Mouse (Mus musculus) stomach, postnatal 0 days (tissue): ENCODE data around the gene Samd10.
A peak's percentile ranks its signal among the peaks of the same experiment; 100 is the strongest.

Source experiments
- CTCF ChIP-seq: IDR thresholded peaks from 2 replicates; pipeline ENCODE4 v1.5.1; 2016; ENCODE audit warnings: antibody characterized with exemption, low read depth, mild to moderate bottlenecking, moderate library complexity
- EP300 ChIP-seq: optimal IDR thresholded peaks from 2 replicates; pipeline ENCODE3; 2016; ENCODE audit warnings: antibody characterized with exemption

- TF ChIP-seq CTCF (peak; percentile 22; the same call in 1 of the 2 replicates), EP300 (no peak)
Observed at GRCm38 (mm10) chr2:181592231-181593041, 6.6 kb downstream of the Samd10 start, which contains the start of gene Zfp512b.
